Mouse (Mus musculus) adrenal gland, postnatal 25 days (tissue): Measurements from ENCODE around the gene Shc3. TPM values are rescaled to one million over a fixed set of nuclear protein-coding genes. Genes with fewer than 3 reads are reported as not detected.
A peak's percentile ranks its signal among the peaks of the same experiment; 100 is the strongest.

Source experiments
- DNase-seq: peaks from one replicate; pipeline ENCODE4 v3.0.0; 2021; ENCODE audit warnings: mixed read lengths
- total RNA-seq: library from RNA; stranded (reverse); gene quantifications from 2 replicates; pipeline ENCODE4 v1.2.3, GENCODE M21; 2021

Shc3 gene
- total RNA-seq, 1 experiment from 2014 or later, result 1.8 TPM

- no peak for DNase-seq
Observed at GRCm38 (mm10) chr13:51417796-51418195, 151.4 kb downstream of the Shc3 start.

GRCm38 (mm10) chr13:51416727-51417126 is 152.5 kb downstream of the Shc3 start:
- DNase-seq, result no peak

GRCm38 (mm10) chr13:51413461-51413860 is 155.8 kb downstream of the Shc3 start:
- no peak for DNase-seq

- no peak for DNase-seq
Observed at GRCm38 (mm10) chr13:51411696-51412430, 157.4 kb downstream of the Shc3 start.

GRCm38 (mm10) chr13:51411243-51411642 is 158.0 kb downstream of the Shc3 start:
- DNase-seq, result no peak

GRCm38 (mm10) chr13:51409936-51410481 is 159.2 kb downstream of the Shc3 start:
- no peak for DNase-seq

- peak; percentile 44 for DNase-seq
Observed at GRCm38 (mm10) chr13:51408519-51409001, 160.7 kb downstream of the Shc3 start, which contains the start of gene S1pr3. Gene S1pr3, plus strand, starts transcription at chr13:51408639.

GRCm38 (mm10) chr13:51407541-51408217 is 161.5 kb downstream of the Shc3 start:
- no peak for DNase-seq

- DNase-seq, result no peak
Observed at GRCm38 (mm10) chr13:51405731-51406320, 163.4 kb downstream of the Shc3 start.

- DNase-seq, result no peak
Observed at GRCm38 (mm10) chr13:51404566-51404965, 164.7 kb downstream of the Shc3 start.

- peak; percentile 48 for DNase-seq
Observed at GRCm38 (mm10) chr13:51400736-51401501, 168.3 kb downstream of the Shc3 start.

GRCm38 (mm10) chr13:51400186-51400719 is 169.0 kb downstream of the Shc3 start:
- DNase-seq, result peak; percentile 50

- DNase-seq, result no peak
Observed at GRCm38 (mm10) chr13:51399562-51399961, 169.7 kb downstream of the Shc3 start.

GRCm38 (mm10) chr13:51397861-51398260 is 171.4 kb downstream of the Shc3 start:
- no peak for DNase-seq

GRCm38 (mm10) chr13:51392256-51392655 is 177.0 kb downstream of the Shc3 start:
- DNase-seq, result no peak

GRCm38 (mm10) chr13:51391359-51391916 is 177.8 kb downstream of the Shc3 start:
- no peak for DNase-seq

GRCm38 (mm10) chr13:51390398-51390797 is 178.8 kb downstream of the Shc3 start:
- DNase-seq, result no peak

GRCm38 (mm10) chr13:51387908-51388307 is 181.3 kb downstream of the Shc3 start:
- no peak for DNase-seq

GRCm38 (mm10) chr13:51384899-51385298 is 184.3 kb downstream of the Shc3 start:
- no peak for DNase-seq

- DNase-seq, result no peak
Observed at GRCm38 (mm10) chr13:51381498-51381897, 187.7 kb downstream of the Shc3 start.
